Mouse (Mus musculus): ENCODE data around the gene Psmd11.

GRCm38 (mm10) chr11:80485622-80486206 is 57.3 kb downstream of the Psmd11 start:
- TF ChIP-seq POLR2A (IDR thresholded peaks at IDR 0.05; ENCODE audit: insufficient read depth, low read depth, low read length) (no peak), CTCF (IDR thresholded peaks at IDR 0.05) (no peak)
